Mouse (Mus musculus) liver, adult 2 months (tissue): ENCODE results near the gene Itgb2l. TPM values are rescaled to one million over a fixed set of nuclear protein-coding genes. Genes with fewer than 3 reads are reported as not detected.
"Not testable (repeated sequence)": the region's sequence is repeated elsewhere in the genome, so short reads cannot be mapped to it uniquely, and the experiment has no call there.

ENCODE experiments used
- DNase-seq: peaks from one replicate; pipeline ENCODE4 v3.0.0-alpha.2; 2011; ENCODE audit warnings: low read depth, low spot score; ENCODE audit errors: extremely low read depth
- H3K27ac ChIP-seq: fragments of 200-500 bp; replicated peaks from 2 replicates; pipeline ENCODE4 v1.5.1; 2012; ENCODE audit warnings: low read depth, mild to moderate bottlenecking, control low read depth, inconsistent platforms, low read length; ENCODE audit not compliant: insufficient read depth
- H3K27me3 ChIP-seq: fragments of 200-500 bp; 2 replicates; pipeline ENCODE4 v1.6.1; 2012; ENCODE audit warnings: mild to moderate bottlenecking, moderate library complexity, low read length, inconsistent platforms; ENCODE audit not compliant: control insufficient read depth, insufficient read depth
- H3K36me3 ChIP-seq: fragments of 200-500 bp; 2 replicates; pipeline ENCODE4 v1.6.1; 2012; ENCODE audit warnings: low read length, inconsistent platforms; ENCODE audit not compliant: control insufficient read depth, insufficient read depth
- H3K4me1 ChIP-seq: fragments of 200-500 bp; 2 replicates; pipeline ENCODE4 v1.6.1; 2011; ENCODE audit warnings: low read length; ENCODE audit not compliant: control insufficient read depth, insufficient read depth
- H3K4me3 ChIP-seq: fragments of 200-500 bp; 2 replicates; pipeline ENCODE4 v1.5.1; 2011; ENCODE audit warnings: low read depth, mild to moderate bottlenecking, control low read depth, low read length, moderate library complexity; ENCODE audit not compliant: insufficient read depth
- H3K79me2 ChIP-seq: fragments of 200-500 bp; 2 replicates; pipeline ENCODE4 v1.6.1; 2012; ENCODE audit warnings: inconsistent platforms, mild to moderate bottlenecking, low read length, moderate library complexity; ENCODE audit not compliant: control insufficient read depth, insufficient read depth
- H3K9ac ChIP-seq: fragments of 200-500 bp; 2 replicates; pipeline ENCODE4 v1.6.1; 2012; ENCODE audit warnings: low read depth, mild to moderate bottlenecking, control low read depth, inconsistent platforms, low read length
- CTCF ChIP-seq: fragments of 200-500 bp; IDR thresholded peaks from 2 replicates; pipeline ENCODE4 v1.5.1; 2011; ENCODE audit warnings: low read depth, low read length, control low read depth
- POLR2A ChIP-seq: fragments of 200-500 bp; IDR thresholded peaks from 2 replicates; pipeline ENCODE4 v1.6.1; 2011; ENCODE audit warnings: low read length, control low read depth; ENCODE audit not compliant: insufficient read depth; ENCODE audit errors: extremely low read depth
- WGBS: fragments of 180-500 bp; shearing (Covaris S2); methylation state at CpG from one replicate; pipeline ENCODE4 v1.1.7; 2018; 5-methylcytosine and 5-hydroxymethylcytosine counted together
- polyA plus RNA-seq: library from polyadenylated mRNA; depleted of rRNA; stranded (reverse); fragments of >200 nt; gene quantifications from 2 replicates; pipeline ENCODE4 v1.2.3, GENCODE M21; 2012
- total RNA-seq: library from RNA; depleted of rRNA; stranded (reverse); fragments of >200 nt; gene quantifications from 2 replicates; pipeline ENCODE4 v1.2.3, GENCODE M21; 2014

Itgb2l gene
- total and polyA plus RNA-seq, 2 experiments, result not detected

- TF ChIP-seq POLR2A, result no peak
- TF ChIP-seq CTCF, result no peak
- no peak overlapping the region for H3K27ac ChIP-seq
- H3K36me3 ChIP-seq, result no peaks in the 10 kb centered on the region
- H3K79me2 ChIP-seq, result no peaks in the 10 kb centered on the region
- no peaks in the 10 kb centered on the region for H3K27me3 ChIP-seq
- H3K9ac ChIP-seq, result no peak overlapping the region
- H3K4me1 ChIP-seq, result no peaks in the 10 kb centered on the region
- no peak overlapping the region for H3K4me3 ChIP-seq
- WGBS, result 74% methylated on average over 2 of the region's 2 CpGs
- no peak for DNase-seq
Measured at GRCm38 (mm10) chr16:96459356-96459755, 15.9 kb upstream of the Itgb2l start.

GRCm38 (mm10) chr16:96457612-96458011 lies 14.2 kb upstream of the Itgb2l start:
- Histone ChIP-seq H3K27me3 (no peaks in the 10 kb centered on the region), H3K9ac (no peak overlapping the region), H3K4me3 (no peak overlapping the region), H3K36me3 (no peaks in the 10 kb centered on the region), H3K27ac (no peak overlapping the region), H3K79me2 (no peaks in the 10 kb centered on the region), H3K4me1 (no peaks in the 10 kb centered on the region)
- DNase-seq, result no peak
- WGBS, result 86% methylated on average over 5 of the region's 5 CpGs
- TF ChIP-seq POLR2A, result no peak
- no peak for TF ChIP-seq CTCF

GRCm38 (mm10) chr16:96454086-96454485 lies 10.7 kb upstream of the Itgb2l start:
- no peak overlapping the region for H3K27ac ChIP-seq
- TF ChIP-seq POLR2A, result no peak
- no peak for TF ChIP-seq CTCF

GRCm38 (mm10) chr16:96450871-96451270 lies 7.5 kb upstream of the Itgb2l start:
- WGBS, result 93% methylated on average over 16 of the region's 16 CpGs

More at GRCm38 (mm10) chr16:96454086-96454485, 10.7 kb upstream of the Itgb2l start:
- no peaks in the 10 kb centered on the region for H3K4me1 ChIP-seq
- H3K36me3 ChIP-seq, result no peaks in the 10 kb centered on the region
- no peak overlapping the region for H3K9ac ChIP-seq
- H3K4me3 ChIP-seq, result no peak overlapping the region
- DNase-seq, result no peak
- H3K79me2 ChIP-seq, result no peaks in the 10 kb centered on the region
- H3K27me3 ChIP-seq, result no peaks in the 10 kb centered on the region

GRCm38 (mm10) chr16:96441826-96442225 lies 1.6 kb downstream of the Itgb2l start:
- TF ChIP-seq CTCF, result no peak
- TF ChIP-seq POLR2A, result no peak
- DNase-seq, result no peak
- no peaks in the 10 kb centered on the region for H3K79me2 ChIP-seq
- H3K27ac ChIP-seq, result no peak overlapping the region
- H3K9ac ChIP-seq, result no peak overlapping the region
- no peaks in the 10 kb centered on the region for H3K27me3 ChIP-seq
- H3K4me3 ChIP-seq, result no peak overlapping the region
- WGBS, result 83% methylated on average over 3 of the region's 3 CpGs
- no peaks in the 10 kb centered on the region for H3K36me3 ChIP-seq
- no peaks in the 10 kb centered on the region for H3K4me1 ChIP-seq

More at GRCm38 (mm10) chr16:96450871-96451270, 7.5 kb upstream of the Itgb2l start:
- not testable (repeated sequence) for H3K27me3 ChIP-seq, H3K27ac ChIP-seq, H3K4me3 ChIP-seq, H3K9ac ChIP-seq, DNase-seq, H3K4me1 ChIP-seq, H3K79me2 ChIP-seq, H3K36me3 ChIP-seq

GRCm38 (mm10) chr16:96440871-96441270 lies 2.5 kb downstream of the Itgb2l start:
- Histone ChIP-seq H3K79me2 (no peaks in the 10 kb centered on the region), H3K36me3 (no peaks in the 10 kb centered on the region), H3K27me3 (no peaks in the 10 kb centered on the region), H3K27ac (no peak overlapping the region), H3K9ac (no peak overlapping the region), H3K4me3 (no peak overlapping the region), H3K4me1 (no peaks in the 10 kb centered on the region)
- TF ChIP-seq POLR2A, result no peak
- no peak for TF ChIP-seq CTCF
- WGBS, result 89% methylated on average over 8 of the region's 8 CpGs
- no peak for DNase-seq
